Mouse (Mus musculus) spleen, adult 2 months (tissue): ENCODE results near the gene Rc3h2.

Source experiments
- CTCF ChIP-seq: fragments of 200-500 bp; IDR thresholded peaks from 2 replicates; pipeline ENCODE4 v1.5.1; 2011; ENCODE audit warnings: mild to moderate bottlenecking, inconsistent platforms; ENCODE audit not compliant: insufficient read depth, insufficient read length, insufficient replicate concordance; ENCODE audit errors: extremely low read depth
- POLR2A ChIP-seq: fragments of 200-500 bp; IDR thresholded peaks from 2 replicates; pipeline ENCODE4 v1.6.1; 2011; ENCODE audit warnings: low read depth, low read length, inconsistent platforms

DNA sequence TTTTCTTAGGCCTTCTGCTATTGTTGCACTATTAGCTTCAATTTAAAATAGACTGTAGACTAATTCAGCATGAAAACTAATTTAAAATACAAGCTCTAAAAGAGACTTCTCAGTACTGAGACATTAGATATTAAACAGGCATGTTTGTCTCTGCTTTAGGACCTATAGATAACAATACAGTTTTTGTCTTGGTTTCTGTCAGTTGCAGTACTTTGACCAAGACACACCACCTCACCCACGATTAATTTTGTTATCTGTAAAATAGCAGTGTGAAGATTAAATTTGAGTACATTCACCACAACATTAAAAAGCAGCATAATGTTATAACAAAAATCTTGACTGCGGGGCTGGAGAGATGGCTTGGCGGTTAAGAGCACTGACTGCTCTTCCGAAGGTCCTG is 43.6 kb upstream of the Rc3h2 start:
- TF ChIP-seq POLR2A (no peak), CTCF (no peak)
